Mouse (Mus musculus) monocyte, adult 5-6 weeks (primary cell): Measurements from ENCODE around the gene Bcl6. TPM values are rescaled to one million over a fixed set of nuclear protein-coding genes. Genes with fewer than 3 reads are reported as not detected.
A peak's percentile ranks its signal among the peaks of the same experiment; 100 is the strongest.

Source experiments
- ATAC-seq: fragments of 153-309, 156-312 bp; replicated peaks from 2 replicates; pipeline ENCODE4 v1.8.0; 2017; ENCODE audit warnings: mild to moderate bottlenecking; ENCODE audit not compliant: low TSS enrichment, insufficient number of reproducible peaks, severe bottlenecking, poor library complexity, low FRiP score
- total RNA-seq: library from RNA; stranded (forward); fragments of 200-1000, 200-491, 200-594 nt; gene quantifications from 3 replicates; pipeline ENCODE4 v1.2.3, GENCODE M21; 2017

Gene Bcl6
- total RNA-seq, 1 experiment from 2014 or later, result 74.7 TPM

DNA sequence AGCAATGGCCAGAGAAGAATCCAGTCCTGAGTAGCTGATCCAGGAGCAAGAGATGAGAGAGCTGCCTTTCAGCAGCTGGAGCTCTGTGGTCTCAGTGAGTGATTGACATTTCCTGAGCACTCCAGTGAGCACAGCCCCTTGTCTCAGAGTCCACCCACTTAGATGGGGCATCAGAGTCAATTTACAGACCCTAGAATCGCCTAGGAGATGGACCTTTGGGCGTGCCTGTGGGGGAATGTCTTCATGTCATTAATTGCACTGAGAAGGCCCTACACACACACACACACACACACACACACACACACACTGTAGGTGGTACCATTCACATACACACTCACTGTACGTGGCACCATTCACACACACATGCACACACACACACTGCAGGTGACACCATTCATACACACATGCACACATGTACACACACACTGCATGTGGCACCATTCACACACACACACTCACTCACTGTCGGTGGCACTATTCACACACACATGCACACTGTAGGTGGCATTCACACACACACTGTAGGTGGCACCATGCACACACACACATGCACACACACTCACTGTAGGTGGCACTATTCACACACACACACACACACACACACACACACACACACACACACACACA, 36.4 kb downstream of the Bcl6 start:
- ATAC-seq, result no peak

DNA sequence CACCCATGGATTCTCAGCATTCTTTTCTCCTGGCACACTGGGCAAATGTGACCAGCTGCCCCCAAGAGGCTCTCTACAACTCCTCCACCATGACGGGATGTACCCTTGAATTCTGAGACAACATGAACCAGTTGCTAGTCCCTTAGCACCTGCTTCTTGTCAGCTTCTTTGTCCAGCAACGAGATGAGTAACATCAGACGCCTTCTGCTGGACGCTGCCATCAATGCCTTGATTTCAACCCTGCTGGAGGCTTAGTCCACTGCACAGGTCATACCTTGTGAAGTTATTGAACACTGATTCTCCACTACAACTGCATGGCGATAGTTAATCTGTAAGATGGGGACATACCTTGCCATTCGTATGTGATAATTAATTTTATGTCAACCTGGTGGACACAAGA, 41.0 kb downstream of the Bcl6 start:
- ATAC-seq, result no peak

DNA sequence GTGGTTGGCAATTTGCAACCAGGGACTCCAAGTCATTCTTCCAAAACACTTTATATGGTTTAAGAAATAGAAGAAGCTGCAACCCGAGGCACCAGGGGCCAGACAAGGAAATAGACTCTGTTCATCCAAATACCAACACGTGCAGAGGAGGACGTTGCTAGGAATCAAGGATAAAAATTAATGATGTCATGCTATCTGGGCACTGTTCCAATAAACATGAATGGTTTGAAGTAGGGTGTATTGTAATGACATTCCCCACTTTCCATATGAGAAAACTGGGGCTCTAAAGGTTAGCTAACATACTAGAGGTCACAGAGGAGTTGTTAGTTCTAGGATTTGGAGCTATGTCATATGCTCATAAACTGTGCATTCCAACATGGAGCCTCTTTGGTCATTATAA, 43.9 kb downstream of the Bcl6 start:
- no peak for ATAC-seq

DNA sequence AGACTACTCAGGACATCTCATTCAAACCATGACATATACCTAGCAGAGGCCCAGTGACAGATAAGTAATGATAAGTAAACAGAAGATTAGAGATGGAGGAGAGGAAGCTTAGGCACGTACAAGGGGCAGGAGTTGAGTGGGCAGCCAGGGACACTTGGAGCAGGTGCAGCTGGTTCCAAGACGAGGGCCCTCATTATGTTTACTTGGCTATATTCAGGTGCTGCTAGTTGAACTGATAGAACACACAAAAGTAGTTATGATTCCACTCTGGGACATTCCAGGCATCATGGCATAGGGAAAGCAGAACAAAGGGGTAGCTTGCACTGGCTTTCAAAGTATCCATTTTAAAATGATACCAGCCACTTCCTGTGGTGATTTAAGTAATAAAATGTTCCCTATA, 54.3 kb downstream of the Bcl6 start:
- ATAC-seq, result no peak

DNA sequence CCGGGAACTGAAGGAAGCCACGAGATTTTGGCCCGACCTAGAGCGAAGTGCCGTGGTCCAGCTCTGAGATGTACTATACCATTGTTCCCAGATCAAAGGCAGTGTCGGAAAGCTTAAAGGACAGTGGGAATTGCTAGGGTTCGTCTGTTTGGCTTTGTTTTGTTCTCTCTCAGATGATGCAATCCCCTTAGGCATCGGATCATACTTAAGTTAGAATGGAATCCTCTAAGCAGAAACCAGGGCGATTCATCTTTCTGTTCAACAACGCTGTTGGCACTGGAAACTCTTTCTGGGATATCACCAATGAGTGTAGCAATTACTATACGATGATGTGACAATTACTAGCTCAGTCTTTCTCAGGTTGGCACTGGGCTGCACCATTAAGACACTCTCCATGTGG, 56.4 kb downstream of the Bcl6 start, which contains the start of gene Rtp2:
TSS of gene Rtp2 (minus strand) at position 101 of the 400 bp plus-strand sequence.
- ATAC-seq, result no peak

DNA sequence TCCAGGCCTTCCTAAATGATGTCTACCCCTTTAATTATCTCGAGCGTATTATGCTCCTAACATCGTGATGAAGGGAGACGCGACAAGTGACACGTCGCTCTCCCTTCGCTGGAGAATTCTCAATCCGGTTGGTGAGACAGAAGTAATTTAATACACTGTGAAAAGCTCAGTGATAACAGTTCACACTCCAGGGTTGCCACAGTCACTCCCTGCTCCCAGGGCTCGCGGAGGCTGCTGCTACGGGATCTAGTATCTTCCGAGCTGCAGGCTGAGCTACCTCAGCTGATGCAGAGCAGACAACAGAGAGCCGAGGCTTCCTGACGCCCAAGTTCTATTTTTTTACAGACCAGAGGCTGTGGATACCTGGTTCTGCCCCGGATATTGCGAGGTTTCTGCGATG, 57.4 kb downstream of the Bcl6 start:
- ATAC-seq, result no peak

DNA sequence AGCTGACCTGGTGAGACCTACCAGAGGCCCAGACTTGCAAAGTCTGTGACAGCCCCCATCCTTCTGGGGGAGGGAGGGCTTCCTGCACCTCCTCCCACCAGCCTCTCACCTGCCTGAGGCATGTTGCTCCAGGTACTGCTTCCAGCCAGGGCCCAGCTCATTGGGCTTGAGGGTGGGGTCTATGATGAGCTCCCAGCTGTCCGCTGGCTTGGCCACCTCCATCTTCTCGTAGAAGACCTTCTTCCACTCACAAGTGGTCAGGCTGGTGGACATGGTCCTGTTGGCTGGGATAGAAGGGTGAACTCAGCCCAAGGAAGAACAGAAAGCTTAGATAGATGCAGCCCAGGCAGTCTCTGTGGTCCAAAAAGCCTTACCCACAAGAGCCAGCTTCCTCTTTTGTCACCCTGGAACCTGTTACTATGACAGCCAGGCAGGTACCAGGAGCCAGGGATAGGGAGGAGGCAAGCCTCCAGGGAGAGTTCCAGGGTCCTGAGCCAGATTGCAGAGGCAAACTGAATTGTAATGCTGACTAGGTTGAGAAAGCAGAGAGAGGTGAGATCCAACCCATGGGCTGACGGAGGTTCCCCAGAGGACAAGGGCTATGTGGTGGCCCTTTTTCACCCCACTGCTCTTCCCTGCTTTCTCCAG, 58.1 kb downstream of the Bcl6 start:
- 0 out of 2 replicates have a peak, but pooled peaks have one; percentile 10 for ATAC-seq

DNA sequence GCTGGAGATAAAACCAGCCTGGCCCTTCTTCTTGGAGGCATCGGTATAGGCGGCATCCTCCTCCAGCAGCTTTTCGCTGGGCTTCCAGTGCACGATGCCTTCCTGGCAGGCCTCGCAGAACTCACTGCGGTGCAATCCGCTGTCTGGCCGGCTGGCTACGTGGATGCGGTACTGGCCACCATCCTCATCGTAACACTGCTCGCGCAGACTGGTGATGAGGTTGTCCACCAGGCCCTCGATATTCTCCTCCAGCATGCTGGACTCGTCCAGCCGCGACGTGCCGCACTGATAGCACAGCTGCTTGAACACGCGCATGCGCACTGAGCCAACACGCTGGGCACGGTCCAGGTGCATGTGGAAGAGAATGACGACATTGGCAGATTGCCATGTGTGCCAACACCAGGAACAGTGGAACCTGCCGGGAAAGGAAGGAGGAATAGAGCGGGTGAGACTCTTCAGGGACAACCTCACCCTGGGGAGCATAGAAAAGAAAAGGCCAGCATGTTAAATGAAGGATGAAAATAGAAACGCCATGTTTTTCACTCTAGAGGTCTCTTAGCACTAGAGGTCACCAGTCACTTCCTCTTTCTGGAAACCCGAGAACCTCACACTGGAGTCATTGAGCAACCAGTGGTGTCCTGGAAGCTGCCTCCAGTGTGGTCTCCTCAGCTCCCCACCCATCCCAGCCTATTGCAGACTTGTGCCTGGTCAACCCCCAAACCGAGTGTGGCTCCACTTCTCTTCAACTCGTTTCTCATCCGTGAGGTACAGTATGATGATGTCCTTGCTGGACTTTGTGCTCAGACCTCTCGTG, 61.1 kb downstream of the Bcl6 start:
- peak; percentile 70 for ATAC-seq

DNA sequence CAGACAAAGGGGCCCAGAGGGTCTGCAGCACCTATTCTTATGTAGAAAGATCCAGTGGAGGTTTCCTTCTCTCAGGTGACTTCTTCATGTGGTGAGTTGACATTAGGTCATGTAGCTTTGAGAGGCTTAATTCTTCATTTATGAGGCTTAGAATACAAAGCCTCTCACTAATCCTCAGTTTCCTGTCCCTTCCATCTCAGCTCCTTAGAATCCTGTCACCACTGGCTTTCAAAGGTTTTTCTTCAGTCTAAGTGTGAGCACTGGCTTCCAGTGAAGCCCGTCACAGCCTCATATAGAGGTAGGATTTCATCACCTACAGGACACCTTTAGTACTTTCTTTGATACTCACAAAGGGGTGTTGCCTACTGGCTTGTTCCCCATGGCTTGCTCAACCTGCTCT, 65.7 kb downstream of the Bcl6 start:
- ATAC-seq, result no peak

DNA sequence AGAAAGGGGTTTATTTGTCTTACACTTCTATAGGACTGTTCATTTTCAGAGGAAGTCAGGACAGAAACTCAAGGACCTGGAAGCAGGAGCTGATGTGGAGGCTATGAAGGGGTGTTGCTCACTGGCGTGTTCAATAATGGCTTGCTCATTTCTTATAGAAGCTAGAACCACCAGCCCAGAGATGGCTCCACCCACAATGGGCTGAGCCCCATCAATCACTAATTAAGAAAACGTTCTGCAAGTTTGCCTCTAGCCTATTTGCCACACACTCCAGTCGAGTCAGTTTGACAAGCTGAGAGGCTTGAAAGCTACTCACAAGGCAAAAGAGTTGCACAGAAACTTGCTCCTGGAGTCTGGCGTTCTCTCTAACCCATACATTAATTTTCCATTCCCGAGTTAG, 67.0 kb downstream of the Bcl6 start:
- ATAC-seq, result no peak

DNA sequence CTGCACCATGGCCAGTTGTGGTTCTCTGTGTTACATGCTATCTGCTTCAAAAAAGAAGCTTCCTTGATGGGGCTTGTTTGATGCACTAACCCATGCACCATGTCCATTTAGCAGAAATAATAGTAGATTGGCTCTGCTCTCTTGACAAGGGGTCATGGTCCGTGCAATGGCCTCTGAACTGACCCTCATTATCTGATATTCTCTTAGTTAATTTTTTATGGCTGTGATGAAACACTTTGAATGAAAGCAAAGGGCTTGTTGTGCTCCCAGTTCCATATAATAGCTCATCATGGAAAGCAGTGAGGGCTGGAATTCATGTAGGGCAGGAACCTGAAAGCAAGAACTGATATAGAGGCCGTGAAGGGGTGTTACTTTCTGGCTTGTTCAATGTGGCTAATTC, 69.2 kb downstream of the Bcl6 start:
- ATAC-seq, result no peak

Other genes starting within 250 kb of the Bcl6 start
- gene Sst, start 97.9 kb downstream of the Bcl6 start, total RNA-seq, result not detected in 3 replicates
- not detected in 3 replicates for gene Rtp2, start 56.5 kb downstream of the Bcl6 start, total RNA-seq
- not detected in 3 replicates for gene Gm37419, start 370 bp downstream of the Bcl6 start, total RNA-seq